Mouse (Mus musculus): ENCODE results near the gene Gchfr.

Gchfr gene

DNA sequence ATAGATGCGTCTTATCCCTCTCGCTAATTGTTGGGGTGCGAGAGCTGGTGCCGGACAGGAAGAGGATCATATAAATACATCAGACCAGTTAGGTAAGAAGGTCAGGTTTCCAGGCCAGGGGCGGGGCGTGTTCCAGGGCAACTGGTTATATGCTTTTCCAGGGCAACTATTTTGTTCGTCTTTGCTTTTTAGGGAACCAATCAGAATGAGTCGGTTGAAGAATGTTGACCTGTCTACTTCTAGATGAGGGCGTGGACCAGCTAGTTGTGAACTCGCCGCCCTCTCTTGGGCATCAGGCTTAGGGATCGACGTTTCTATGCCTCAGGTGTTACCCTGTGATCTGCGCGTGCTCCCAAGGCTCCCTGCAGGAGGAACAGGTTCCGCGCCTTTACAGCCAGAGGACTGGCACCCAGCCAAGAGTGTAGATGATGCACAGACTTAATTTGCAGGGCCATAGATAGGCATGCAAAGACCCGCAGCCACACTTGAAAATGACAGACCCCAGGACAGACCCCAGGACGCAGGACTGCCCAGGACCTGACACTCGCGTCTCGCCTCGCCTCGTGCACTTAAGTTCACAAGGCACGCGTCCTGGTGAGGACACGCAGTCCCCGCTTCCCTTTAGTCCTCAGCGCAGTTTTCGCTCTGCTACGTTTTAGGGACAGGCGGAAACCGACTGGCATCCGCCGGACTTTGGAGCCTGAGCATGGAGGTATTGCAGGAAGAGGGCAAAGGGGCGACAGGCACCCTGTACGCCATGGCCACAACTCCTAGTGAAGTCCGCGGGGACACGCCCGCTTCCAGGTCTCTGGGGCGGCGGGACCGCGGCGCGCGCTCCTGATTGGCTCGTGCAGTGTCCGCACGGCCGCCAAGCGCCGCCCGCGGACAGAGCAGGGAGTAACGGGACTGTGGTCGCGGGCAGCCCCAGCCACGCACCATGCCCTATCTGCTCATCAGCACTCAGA is at the start of gene Gchfr:
Gene Gchfr (plus strand): TSS at position 873 of the 965 bp plus-strand sequence.
- DNase-seq = no peak

- no peak for DNase-seq
Measured at GRCm38 (mm10) chr2:119136346-119136898, 31.2 kb upstream of the Gchfr start.

DNA sequence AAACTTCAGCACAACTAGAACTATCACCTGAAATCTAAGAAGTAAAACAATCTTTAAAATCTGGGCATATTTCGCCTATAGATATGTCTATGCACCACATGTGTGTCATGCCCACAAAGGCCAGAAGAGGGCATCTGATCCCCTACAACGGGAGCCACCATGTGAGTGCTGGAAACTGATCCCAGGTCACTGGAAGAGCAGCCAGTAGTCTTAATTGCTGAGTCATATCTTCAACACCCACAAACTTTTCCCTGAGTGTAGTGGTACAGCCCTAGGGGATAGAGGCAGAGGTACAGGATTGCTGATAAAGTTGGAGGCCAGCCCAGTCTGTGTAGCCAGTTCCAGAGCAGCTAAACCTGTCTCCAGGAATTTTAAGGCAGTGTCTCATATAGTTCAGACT is 22.4 kb upstream of the Gchfr start:
- no peak for DNase-seq

GRCm38 (mm10) chr2:119146435-119146834 is 21.1 kb upstream of the Gchfr start:
- DNase-seq = no peak

DNA sequence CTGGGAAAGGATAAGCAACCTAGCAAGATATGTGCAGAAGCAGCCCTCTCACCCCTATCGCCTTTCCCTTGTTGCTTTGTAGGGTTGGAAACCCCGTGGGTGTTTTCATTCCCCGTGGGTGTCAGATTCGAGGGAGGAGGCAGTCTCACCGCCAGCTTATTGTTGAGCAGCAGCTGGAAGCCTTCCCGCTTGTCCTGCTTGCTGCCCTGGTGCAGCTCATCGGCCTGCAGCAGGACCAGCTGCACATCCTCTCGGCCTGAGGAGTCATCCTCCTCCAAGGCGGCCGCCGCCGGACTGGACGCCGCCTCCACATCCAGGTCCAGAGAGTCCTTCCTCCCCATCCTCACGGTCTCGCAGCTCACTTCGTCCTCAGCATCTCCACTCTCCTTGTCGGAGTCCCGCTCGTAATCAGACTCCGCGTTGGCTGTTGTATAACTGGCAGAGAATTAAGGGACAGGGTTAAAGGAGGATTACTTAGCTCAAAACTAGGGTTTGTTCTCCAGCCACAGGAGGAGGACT is 20.4 kb upstream of the Gchfr start:
- DNase-seq = no peak

- no peak for DNase-seq
Measured at GRCm38 (mm10) chr2:119147775-119148174, 19.8 kb upstream of the Gchfr start.

GRCm38 (mm10) chr2:119152255-119152654 is 15.3 kb upstream of the Gchfr start:
- DNase-seq = no peak

DNA sequence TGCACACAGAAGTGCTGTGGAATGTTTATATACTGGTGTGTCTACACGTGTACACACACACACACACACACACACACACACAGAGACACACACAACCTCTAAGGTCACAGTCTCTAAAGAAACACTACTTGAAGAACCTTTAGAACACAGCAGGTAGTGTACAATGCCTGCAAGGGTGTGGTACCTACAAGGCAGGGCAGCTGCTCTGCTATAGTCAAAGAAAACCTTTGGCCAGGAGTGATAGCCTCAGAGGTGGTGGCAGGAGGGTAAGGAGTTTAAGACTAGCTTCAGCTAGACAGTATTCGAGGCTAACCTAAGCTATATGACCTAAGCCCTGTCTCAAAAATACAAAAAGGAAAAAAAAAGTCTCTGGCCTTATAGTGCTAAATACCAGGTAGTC is 12.9 kb upstream of the Gchfr start:
- no peak for DNase-seq

GRCm38 (mm10) chr2:119155388-119155787 is 12.2 kb upstream of the Gchfr start:
- no peak for DNase-seq

DNA sequence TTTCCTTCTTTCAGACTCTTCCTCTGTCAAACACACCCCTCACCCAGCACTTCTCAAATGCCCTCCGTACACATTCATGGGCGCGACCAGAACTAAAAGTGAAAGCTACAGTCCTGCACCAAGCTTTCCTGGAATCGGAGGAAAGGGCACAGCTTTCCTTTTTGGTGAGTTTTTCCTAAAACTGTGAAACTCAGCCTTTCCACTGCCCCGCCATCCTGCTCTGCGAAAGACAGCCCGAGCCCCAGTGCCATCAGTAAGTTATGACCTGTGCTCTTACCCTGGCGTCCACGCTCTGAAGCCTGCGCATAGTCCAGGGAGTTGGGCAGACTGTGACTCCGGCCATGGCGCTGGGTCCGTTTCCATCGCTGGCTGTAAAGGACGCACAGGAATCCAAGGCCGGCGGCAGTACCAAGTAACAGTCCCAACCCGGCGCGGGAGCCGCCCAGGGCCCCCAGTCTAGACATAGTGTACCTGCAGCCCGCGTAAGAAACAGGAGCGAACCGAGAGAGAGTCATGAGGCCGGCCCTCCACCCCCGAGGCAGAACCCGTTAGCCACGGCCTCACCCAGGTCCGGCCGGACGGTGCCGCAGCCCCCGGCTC is 11.4 kb upstream of the Gchfr start:
- no peak for DNase-seq

DNA sequence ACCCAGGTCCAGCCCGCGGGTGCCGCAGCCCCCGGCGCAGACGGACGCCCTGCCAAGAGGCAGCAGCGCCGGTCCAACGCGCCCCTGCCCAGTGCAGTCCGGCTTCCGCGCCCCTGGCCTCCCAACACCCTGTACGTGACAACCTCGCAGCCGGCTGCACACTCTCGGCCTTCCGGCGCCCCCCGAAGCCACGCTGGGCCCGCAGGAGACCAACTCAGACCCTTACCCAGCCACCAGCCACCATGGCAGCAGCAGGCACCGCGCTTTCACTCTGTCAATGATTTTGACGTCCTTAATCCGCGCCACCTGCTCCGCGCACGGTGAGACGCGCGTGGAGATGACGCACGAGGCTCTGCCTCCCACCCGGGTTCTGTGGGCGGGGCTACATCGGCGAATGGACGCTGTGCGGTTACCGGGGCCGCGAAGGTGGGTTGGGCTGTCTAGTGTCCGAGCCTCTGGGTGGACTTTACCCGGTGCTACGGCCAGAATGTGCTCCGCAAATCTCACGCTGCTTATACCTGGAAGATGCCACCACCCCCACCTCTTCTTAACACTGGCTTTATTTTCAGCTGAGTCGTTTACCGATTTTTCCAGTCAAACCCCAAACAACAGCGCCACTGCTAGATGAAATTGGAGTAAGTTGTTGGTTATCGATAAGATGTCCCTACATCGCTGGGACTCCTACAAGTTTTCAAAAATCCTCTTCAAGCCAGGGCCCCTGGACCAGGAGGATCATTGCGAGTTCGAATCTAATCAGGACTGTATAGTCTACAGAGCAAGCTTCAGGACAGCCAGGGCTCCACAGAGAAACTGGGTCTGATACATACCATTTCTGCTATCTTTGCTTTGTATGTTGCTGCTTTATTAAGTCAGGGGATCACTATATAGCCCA is 10.6 kb upstream of the Gchfr start, which contains the start of gene Rmdn3:
Gene Rmdn3 (minus strand): TSS at position 354 of the 892 bp plus-strand sequence.
- peak; percentile 96 for DNase-seq

DNA sequence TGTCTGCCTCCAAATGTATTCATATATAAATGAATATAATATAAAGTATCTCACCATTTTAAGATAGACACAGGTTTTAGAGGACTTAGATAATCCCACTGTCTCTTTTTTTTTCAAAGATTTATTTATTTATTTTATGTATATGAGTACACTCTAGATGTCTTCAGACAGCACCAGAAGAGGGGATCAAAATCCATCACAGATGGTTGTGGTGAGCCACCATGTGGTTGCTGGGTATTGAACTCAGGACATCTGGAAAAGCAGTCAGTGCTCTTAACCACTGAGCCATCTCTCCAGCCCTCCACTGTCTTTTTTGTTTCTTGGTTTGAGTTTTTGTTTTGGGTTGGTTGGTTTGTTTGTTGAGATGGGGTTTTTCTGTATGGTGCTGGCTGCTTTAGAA is 9.7 kb upstream of the Gchfr start:
- no peak for DNase-seq

DNA sequence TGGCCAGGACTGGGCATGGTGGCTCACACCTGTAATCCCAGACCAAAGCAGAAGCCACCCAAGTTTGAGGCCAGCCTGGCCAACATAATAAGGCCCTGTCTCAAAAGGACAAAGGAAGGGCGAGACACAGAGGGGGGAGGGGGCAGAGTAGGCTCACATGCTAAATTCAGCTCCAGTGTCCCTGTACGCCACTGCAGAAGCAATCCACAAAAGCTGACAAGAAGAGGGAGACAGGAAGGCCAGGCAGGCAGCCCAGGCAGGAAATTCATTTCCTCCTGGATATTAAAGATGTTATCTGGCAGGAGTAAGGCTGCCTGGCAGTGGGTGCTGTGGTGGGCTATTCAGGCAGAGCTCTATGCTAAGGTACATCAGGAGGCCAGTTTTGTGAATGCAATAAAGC is 6.3 kb upstream of the Gchfr start:
- no peak for DNase-seq

DNA sequence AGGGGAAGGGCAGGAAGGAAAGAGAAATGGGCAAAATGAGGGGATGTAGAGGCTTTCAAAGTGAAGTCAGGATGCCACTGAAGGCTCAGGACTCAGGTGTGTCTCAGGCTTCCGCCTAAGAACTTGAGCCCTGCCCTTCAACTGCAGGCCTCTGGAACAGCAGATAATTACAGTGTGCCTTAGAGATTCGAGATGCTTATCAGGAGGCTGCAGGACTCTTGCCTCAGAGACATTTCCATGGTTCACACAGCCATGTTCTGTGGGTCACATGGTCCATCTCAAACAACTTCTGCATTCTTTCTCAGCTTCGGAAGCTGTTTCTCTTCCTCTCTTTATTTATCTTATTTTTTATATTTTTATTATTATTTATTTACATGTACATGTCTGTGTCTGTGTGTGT is 4.4 kb upstream of the Gchfr start:
- no peak for DNase-seq

- no peak for DNase-seq
Measured at GRCm38 (mm10) chr2:119163999-119164398, 3.6 kb upstream of the Gchfr start.

DNA sequence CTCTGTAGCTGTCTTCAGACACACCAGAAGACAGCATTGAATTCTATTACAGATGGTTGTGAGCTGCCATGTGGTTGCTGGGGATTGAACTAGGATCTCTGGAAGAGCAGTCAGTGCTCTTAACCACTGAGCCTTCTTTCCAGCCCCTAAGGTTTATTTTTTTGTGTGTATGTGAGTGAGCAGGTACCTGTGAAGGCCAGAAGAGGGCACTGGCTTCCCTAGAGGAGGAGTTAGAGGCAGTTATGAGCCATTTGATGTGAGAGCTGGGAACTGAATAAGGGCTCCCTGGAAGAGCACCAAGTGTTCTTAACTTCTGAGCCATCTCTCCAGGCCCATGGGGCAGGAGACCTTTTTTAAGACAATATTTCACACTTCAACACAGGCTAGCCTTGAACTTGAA is 2.2 kb upstream of the Gchfr start:
- no peak for DNase-seq

GRCm38 (mm10) chr2:119167866-119168256 is 288 bp downstream of the Gchfr start:
- DNase-seq = no peak

- no peak for DNase-seq
Measured at GRCm38 (mm10) chr2:119170282-119170681, 2.7 kb downstream of the Gchfr start.

DNA sequence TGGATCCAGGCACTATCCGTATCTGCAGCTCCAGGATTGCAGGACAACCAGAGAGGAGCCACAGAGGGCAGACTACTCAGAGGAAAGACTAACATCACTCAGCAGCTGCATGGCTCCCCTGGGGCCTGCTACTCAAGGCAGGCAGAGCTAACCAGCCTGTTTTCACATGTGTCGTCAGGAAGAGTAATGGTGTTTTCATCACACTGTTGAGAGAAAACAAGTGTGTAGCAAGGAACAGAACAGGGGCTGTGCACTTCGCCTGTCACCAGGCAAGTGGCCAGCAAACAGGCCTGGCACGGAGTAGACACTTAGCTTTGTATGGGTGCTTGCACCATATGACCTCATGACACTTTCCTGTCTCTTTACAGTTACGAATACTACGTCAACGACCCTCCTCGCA is 4.0 kb downstream of the Gchfr start:
- DNase-seq = no peak

DNA sequence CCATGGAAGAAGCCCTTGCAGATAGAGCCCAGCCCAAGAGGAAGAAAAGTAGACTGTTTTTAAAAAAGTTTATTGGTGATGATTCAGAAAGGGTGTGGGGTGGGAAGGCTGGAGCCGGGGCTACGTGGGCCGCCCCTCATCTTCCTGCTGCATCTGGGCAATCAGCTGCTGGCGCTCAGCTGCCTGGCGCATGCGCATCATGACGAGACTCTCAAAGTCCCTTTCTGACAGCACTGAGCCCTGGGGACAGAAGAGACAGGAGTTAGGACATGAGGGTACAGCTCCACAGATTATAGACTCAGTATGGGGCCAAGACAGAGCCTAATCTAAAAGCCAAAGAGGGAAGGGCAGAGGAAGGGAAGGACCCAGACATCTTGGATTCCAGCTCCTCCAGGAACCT is 4.9 kb downstream of the Gchfr start:
- no peak for DNase-seq

DNA sequence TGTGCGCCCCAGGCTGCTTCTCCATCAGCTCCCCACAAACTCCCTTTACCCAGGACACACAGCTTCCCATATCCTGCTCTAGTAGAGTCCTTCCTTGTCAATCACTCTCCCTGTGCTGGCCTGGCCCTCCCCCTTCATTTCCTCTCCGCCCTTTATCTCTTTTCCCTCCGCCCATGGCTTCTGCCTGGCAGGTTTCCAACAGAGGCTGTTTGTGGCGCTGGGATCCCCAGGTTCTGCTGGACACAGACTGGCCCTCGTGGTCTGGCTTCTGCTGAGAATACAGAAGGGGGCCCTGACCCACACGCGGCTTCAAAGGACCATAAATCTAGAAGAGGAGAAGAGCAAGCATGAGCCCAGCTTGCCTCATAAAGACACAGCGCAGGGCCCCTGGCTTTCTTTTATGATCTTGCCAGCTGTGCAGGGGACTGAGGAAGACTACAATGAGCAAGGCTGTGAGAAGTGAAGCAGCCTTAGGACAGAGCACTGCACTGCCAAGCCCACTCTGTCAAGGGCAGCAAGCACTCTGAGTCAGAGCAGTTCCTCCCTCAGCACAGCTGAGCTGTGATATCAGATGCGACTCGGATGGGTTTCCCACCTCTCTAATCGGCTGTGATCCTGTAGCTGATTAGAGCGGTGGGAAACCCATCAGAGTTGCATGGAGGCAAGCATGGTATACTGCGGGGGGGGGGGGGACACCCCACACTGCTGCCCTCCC is 5.4 kb downstream of the Gchfr start:
- peak; percentile 28 for DNase-seq
